Mouse (Mus musculus) layer of hippocampus, adult 2 months (tissue): ENCODE measurements at regions not wholly inside any gene's neighbourhood (a gene's known extent, or its start where the extent isn't known, plus 50 kb on each side); places are given as distances from the start of the nearest gene placed in this dataset.

Source experiments
- DNase-seq, 2 experiments: peaks; one replicate each; pipeline ENCODE4 v3.0.0; 2022; ENCODE audit warnings: low spot score in 2 of 2
- H3K27ac ChIP-seq: fragments of 200-600 bp; 2 replicates; pipeline ENCODE4 v1.8.1; 2022
- H3K4me3 ChIP-seq: fragments of 200-600 bp; 2 replicates; pipeline ENCODE4 v1.8.1; 2022; ENCODE audit warnings: mild to moderate bottlenecking
- CTCF ChIP-seq: fragments of 200-600 bp; conservative IDR thresholded peaks from 2 replicates; pipeline ENCODE4 v1.8.1; 2022; ENCODE audit warnings: antibody characterized with exemption, mild to moderate bottlenecking, moderate library complexity

- Histone ChIP-seq H3K4me3 (no peak overlapping the region), H3K27ac (no peak overlapping the region)
- DNase-seq = no peak
- TF ChIP-seq CTCF = no peak
These were observed 296.1 kb upstream of the Rsrc1 start for GRCm38 (mm10) chr3:66685136-66685535.

DNA sequence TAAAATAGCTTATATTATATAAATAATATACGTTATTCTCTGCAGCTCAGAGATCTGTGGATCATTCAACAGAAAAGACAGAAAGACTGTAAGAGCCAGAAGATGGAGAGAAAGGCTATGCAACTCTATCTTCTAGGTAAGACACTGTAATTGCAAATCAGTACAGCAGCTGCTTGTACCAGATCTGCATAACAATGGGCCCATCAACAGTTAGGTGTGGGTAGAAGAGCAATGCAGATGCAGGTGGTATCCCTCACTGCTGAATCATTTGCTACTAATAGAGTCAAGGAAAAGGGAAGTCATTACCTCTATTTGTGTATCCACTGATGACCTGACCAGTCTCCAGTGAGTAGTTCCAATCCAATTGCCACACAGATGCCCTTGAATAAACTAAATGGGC is 294.1 kb upstream of the Rsrc1 start:
- no peak overlapping the region for H3K27ac ChIP-seq
- TF ChIP-seq CTCF = no peak
- DNase-seq = no peak
- H3K4me3 ChIP-seq = no peak overlapping the region

- DNase-seq = no peak
- H3K4me3 ChIP-seq = no peak overlapping the region
- TF ChIP-seq CTCF = no peak
- no peak overlapping the region for H3K27ac ChIP-seq
These were observed 290.2 kb upstream of the Rsrc1 start for GRCm38 (mm10) chr3:66690906-66691522.

GRCm38 (mm10) chr3:66695125-66695524 is 286.1 kb upstream of the Rsrc1 start:
- no peak for DNase-seq
- no peak for TF ChIP-seq CTCF
- Histone ChIP-seq H3K4me3 (no peak overlapping the region), H3K27ac (no peak overlapping the region)

DNA sequence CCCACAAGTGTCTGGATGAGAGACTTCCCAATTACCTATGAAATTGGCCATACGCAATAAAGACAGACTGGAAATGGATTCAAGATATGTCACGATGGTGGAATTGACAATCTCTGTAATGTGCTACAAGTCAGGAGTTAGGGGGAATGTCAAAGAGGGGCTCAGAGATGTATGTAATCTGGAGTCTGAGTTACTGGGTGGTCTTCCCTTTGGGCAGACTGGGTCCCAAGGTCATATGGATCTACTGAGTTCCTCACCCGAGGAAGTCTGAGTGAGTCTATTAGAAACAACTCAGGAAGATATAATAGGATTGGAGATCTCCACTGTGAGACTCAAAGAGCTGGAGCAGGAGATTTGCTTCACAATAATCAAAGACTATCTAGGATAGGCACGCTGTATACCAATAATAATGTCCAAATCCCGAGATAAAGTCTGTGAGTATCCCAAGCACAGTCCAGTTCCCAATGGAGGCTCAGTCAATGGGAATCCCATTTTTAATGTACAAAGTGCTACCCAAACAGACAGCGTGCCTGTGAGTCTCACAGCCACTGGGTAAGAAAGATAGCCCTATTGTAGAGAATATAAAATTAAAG is 285.4 kb upstream of the Rsrc1 start:
- Histone ChIP-seq H3K27ac (no peak overlapping the region), H3K4me3 (no peak overlapping the region)
- TF ChIP-seq CTCF = no peak
- DNase-seq = no peak

- no peak for DNase-seq
- no peak overlapping the region for H3K27ac ChIP-seq
- H3K4me3 ChIP-seq = no peak overlapping the region
- no peak for TF ChIP-seq CTCF
These were observed 283.1 kb upstream of the Rsrc1 start for GRCm38 (mm10) chr3:66698083-66698482.

GRCm38 (mm10) chr3:66705766-66706165 is 275.4 kb upstream of the Rsrc1 start:
- no peak for DNase-seq
- H3K27ac ChIP-seq = no peak overlapping the region
- no peak for TF ChIP-seq CTCF
- H3K4me3 ChIP-seq = no peak overlapping the region

GRCm38 (mm10) chr3:66735468-66735867 is 245.7 kb upstream of the Rsrc1 start:
- DNase-seq = no peak
- TF ChIP-seq CTCF = no peak
- Histone ChIP-seq H3K27ac (no peak overlapping the region), H3K4me3 (no peak overlapping the region)

DNA sequence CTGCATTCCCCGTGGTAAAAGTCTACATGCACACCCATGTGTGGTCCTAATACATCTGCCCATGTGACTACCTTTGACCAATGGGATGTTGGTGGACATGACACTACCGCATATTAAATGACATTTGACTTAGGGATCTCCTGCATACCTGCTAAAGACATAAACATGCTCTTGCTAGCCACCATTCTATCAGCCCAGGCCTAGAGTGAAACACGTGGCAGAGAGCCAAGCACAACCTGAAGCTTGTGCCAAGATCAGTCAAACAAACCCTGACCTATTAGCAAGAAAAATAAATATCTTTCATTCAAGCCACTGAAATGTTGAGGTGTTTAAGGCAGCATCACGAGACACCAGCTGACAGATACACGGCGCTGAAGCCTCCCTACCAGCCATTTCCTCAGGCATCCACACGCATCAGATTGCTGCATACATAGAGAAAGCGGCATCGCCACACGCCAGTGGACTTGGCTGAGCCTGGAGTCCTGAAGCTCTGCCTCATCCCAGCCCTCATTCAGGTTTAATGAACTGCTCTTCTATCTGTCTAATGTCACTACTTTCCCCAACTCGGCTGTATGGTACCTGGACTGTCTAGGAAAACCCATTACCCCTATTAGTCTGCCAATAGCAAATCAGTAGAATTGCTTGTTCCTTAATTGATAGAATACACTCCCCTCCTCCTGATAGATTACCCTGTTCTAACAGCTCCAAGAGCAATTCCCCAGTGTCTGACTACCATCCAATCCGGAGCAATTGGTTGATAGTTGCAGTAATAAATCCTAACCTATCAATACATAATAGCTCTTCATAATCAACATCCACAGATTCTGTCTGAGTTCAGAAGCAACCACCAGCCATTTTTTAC is 242.8 kb upstream of the Rsrc1 start:
- no peak overlapping the region for H3K4me3 ChIP-seq
- no peak overlapping the region for H3K27ac ChIP-seq
- DNase-seq = no peak
- TF ChIP-seq CTCF = no peak

- DNase-seq = no peak
- no peak overlapping the region for H3K4me3 ChIP-seq
- no peak overlapping the region for H3K27ac ChIP-seq
- no peak for TF ChIP-seq CTCF
These were observed 241.7 kb upstream of the Rsrc1 start for GRCm38 (mm10) chr3:66739356-66740014.

- DNase-seq = no peak
- no peak for TF ChIP-seq CTCF
- H3K4me3 ChIP-seq = no peak overlapping the region
- no peak overlapping the region for H3K27ac ChIP-seq
These were observed 236.9 kb upstream of the Rsrc1 start for GRCm38 (mm10) chr3:66744133-66744913.

- no peak overlapping the region for H3K27ac ChIP-seq
- TF ChIP-seq CTCF = no peak
- DNase-seq = peak in 1 of 2 experiments; percentile 33
- peak overlapping the region; percentile 38 for H3K4me3 ChIP-seq
These were observed 234.7 kb upstream of the Rsrc1 start for GRCm38 (mm10) chr3:66746373-66747072.
